Mouse (Mus musculus) kidney, adult 2 months (tissue): ENCODE results near the gene Ube2o.

Experiments
- CTCF ChIP-seq: fragments of 200-500 bp; conservative IDR thresholded peaks from 2 replicates; pipeline ENCODE4 v1.5.1; 2011; ENCODE audit warnings: low read depth, mild to moderate bottlenecking, control low read depth, low read length, moderate library complexity, mixed read lengths; ENCODE audit not compliant: insufficient read depth, insufficient read length
- POLR2A ChIP-seq: fragments of 200-500 bp; IDR thresholded peaks from one replicate; pipeline ENCODE4 v1.6.1; 2011; ENCODE audit warnings: low read depth, low read length, control low read depth

GRCm38 (mm10) chr11:116518482-116518881 lies 62.8 kb downstream of the Ube2o start:
- TF ChIP-seq CTCF (no peak), POLR2A (no peak)
